Mouse (Mus musculus) monocyte, adult 5-6 weeks (primary cell): ENCODE results near the gene Cd2. TPM values are rescaled to one million over a fixed set of nuclear protein-coding genes. Genes with fewer than 3 reads are reported as not detected.

ENCODE experiments used
- ATAC-seq: fragments of 153-309, 156-312 bp; replicated peaks from 2 replicates; pipeline ENCODE4 v1.8.0; 2017; ENCODE audit warnings: mild to moderate bottlenecking; ENCODE audit not compliant: low TSS enrichment, insufficient number of reproducible peaks, severe bottlenecking, poor library complexity, low FRiP score
- total RNA-seq: library from RNA; stranded (forward); fragments of 200-1000, 200-491, 200-594 nt; gene quantifications from 3 replicates; pipeline ENCODE4 v1.2.3, GENCODE M21; 2017

Cd2 gene
- total RNA-seq, 1 experiment from 2014 or later, result 271 TPM

GRCm38 (mm10) chr3:101295366-101295867, 7.7 kb upstream of the Cd2 start:
- peak; percentile 50 for ATAC-seq

GRCm38 (mm10) chr3:101294487-101295365, 7.0 kb upstream of the Cd2 start:
- ATAC-seq, result no peak

GRCm38 (mm10) chr3:101293571-101294135, 5.9 kb upstream of the Cd2 start:
- no peak for ATAC-seq

GRCm38 (mm10) chr3:101292611-101293010, 4.9 kb upstream of the Cd2 start:
- peak; percentile 25; the same call in 1 of the 2 replicates for ATAC-seq

GRCm38 (mm10) chr3:101290587-101291520, 3.1 kb upstream of the Cd2 start:
- ATAC-seq, result no peak

GRCm38 (mm10) chr3:101290036-101290435, 2.3 kb upstream of the Cd2 start:
- ATAC-seq, result no peak

- no peak for ATAC-seq
Observed at GRCm38 (mm10) chr3:101289406-101289805, 1.7 kb upstream of the Cd2 start.

- ATAC-seq, result 0 out of 2 replicates have a peak, but pooled peaks have one; percentile 28
Observed at GRCm38 (mm10) chr3:101286336-101287325, 1.1 kb downstream of the Cd2 start.

- no peak for ATAC-seq
Observed at GRCm38 (mm10) chr3:101285851-101286250, 1.9 kb downstream of the Cd2 start.

- ATAC-seq, result no peak
Observed at GRCm38 (mm10) chr3:101285021-101285615, 2.6 kb downstream of the Cd2 start.

- ATAC-seq, result no peak
Observed at GRCm38 (mm10) chr3:101283869-101284706, 3.7 kb downstream of the Cd2 start.

GRCm38 (mm10) chr3:101283441-101283840, 4.3 kb downstream of the Cd2 start:
- no peak for ATAC-seq

GRCm38 (mm10) chr3:101282556-101283180, 5.1 kb downstream of the Cd2 start:
- no peak for ATAC-seq

GRCm38 (mm10) chr3:101281841-101282240, 5.9 kb downstream of the Cd2 start:
- no peak for ATAC-seq

- ATAC-seq, result no peak
Observed at GRCm38 (mm10) chr3:101280348-101281311, 7.1 kb downstream of the Cd2 start.
